Mouse (Mus musculus) thymus, postnatal 4 days (tissue): ENCODE results near the gene Abca7.
"Not testable (repeated sequence)": the region's sequence is repeated elsewhere in the genome, so short reads cannot be mapped to it uniquely, and the experiment has no call there.

Experiments
- DNase-seq: peaks from one replicate; pipeline ENCODE4 v3.0.0; 2021

Gene Abca7

GRCm38 (mm10) chr10:80024229-80025043 is 28.1 kb downstream of the Abca7 start:
- peak; percentile 76 for DNase-seq

DNA sequence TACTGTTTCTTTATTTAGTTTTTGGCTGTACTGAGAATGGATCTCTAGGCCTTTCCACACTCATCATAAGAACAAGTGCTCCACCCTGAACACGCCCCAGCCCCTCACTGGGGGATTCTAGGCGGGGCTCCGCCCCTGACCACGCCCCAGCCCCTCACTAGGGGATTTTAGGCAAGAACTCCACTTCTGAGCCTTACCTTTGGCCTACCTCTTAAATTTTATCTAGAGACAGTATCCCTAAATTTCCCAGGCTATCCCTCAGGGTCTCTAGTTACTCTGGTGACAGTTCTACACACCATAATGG is 28.7 kb downstream of the Abca7 start:
- peak; percentile 63 for DNase-seq

- no peak for DNase-seq
These were observed 29.2 kb downstream of the Abca7 start for GRCm38 (mm10) chr10:80025463-80025862.

GRCm38 (mm10) chr10:80025889-80026288 is 29.6 kb downstream of the Abca7 start:
- DNase-seq, result peak; percentile 79

- DNase-seq, result no peak
These were observed 31.6 kb downstream of the Abca7 start for GRCm38 (mm10) chr10:80027681-80028520.

GRCm38 (mm10) chr10:80028521-80028846 is 32.2 kb downstream of the Abca7 start:
- DNase-seq, result no peak

GRCm38 (mm10) chr10:80030191-80030590 is 33.9 kb downstream of the Abca7 start:
- DNase-seq, result no peak

DNA sequence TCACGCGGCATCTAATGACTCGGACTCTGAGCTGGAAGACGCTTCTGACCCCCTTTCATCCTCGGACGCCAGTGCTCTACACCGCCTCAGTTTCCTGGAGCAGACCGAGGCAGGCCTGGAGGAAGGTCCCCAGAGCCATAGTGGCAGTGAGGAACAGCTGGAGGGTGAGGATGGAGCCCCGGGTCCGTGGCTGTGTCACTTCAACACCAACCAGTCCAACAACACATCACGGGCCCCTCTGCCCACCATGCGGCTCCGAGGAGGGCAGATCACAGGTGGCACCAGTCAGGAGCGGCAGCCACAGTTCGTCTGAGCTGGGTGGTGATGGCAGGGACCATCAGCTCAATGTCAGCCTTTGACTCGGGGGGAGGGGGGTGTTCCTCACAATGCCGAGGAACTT is 34.4 kb downstream of the Abca7 start:
- DNase-seq, result no peak

DNA sequence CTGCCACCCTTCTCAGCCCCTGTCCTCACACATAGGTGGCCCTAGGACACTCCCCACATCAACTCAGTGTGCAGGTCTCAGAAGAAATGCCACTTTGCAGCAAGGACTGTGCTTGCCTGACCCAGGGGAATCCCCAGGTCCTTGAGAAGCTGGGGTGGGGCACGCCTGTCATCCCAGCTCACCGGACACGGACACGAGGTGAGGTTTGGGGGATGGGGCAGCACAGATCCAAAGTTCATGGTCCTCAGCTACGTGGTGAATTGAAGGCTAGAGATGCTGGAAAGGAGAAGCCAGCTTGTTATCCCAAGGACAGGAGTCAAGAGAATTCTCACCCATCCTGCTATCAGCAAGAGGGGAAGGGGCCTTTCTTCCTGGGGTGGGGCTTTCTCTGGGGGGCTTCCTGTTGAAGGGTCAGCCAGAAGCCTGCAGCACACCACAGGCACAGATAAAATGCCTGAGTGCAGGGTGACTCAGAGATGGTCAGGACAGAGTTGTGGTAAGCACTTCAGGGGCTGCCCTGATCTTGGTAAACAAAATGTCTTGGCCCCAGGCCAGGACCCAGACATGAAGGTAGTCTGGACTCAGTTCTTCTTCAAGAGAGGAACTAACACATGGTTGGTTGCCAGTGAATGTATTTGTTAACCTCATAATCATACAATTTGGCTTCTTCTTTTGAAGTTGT is 36.6 kb downstream of the Abca7 start:
- no peak for DNase-seq

- DNase-seq, result peak; percentile 38
These were observed 37.5 kb downstream of the Abca7 start for GRCm38 (mm10) chr10:80033511-80034391.

- DNase-seq, result peak; percentile 8
These were observed 38.9 kb downstream of the Abca7 start for GRCm38 (mm10) chr10:80035148-80035547.

DNA sequence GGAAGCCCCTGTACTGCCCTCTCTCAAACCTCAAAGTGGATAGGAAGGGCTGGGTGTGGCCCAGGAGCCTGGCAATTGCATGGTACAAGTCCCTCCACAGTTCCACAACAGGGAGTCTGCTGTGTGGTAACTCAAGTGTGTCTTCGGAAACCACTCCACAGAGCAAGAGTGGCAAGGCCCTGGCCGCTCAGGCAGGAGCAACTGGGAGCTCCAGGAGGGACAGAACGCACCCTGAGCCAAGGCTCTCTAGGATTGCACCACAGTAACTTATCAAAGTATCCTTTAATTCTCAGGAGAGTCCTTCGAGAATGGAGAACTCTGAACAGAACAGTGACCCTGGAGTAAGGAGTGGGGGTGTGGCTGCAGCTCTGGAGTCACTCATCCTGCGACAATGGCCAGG is 39.4 kb downstream of the Abca7 start:
- no peak for DNase-seq

DNA sequence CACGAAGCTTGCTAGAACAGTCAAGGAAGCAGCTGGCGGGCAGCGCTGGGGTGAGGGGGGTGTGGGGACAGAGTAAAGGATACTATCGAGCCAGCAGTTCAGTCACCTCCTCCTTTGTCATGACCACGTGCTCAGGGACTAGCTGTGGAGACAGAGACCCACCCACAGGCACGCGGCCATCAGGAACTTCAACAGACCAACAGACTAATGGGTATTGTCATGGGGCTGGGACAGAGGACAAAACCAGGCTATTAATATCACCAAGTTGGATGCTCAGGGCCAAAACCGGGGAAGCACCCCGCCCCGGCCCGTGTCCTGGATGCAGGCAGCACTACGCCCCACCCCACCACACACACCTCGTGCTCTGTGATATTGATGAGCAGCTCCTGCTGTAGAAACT is 40.5 kb downstream of the Abca7 start:
- DNase-seq, result no peak

DNA sequence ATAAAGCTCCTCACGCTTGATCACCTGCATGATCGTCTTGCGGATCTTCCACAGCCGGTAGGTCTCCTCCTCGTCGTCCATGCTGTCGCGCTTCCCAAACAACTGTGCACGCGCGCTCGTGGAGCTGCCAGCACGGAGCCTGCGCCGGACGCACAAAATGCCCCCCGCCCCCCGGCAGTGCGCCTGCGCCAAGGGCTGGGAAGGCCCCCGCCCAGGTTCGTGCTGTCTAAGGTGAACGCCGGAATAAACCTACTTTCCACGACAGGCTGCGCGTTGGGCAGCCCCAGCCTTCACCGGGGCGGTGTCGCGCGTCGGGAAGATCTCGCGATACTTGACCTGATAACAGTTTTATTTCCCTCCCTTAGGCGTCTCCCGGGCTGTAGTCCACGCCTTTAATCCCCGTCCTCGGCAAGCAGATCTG is 43.3 kb downstream of the Abca7 start, which contains the start of gene Polr2e:
TSS of gene Polr2e (minus strand) at position 237 of the 421 bp plus-strand sequence.
- peak; percentile 95 for DNase-seq

DNA sequence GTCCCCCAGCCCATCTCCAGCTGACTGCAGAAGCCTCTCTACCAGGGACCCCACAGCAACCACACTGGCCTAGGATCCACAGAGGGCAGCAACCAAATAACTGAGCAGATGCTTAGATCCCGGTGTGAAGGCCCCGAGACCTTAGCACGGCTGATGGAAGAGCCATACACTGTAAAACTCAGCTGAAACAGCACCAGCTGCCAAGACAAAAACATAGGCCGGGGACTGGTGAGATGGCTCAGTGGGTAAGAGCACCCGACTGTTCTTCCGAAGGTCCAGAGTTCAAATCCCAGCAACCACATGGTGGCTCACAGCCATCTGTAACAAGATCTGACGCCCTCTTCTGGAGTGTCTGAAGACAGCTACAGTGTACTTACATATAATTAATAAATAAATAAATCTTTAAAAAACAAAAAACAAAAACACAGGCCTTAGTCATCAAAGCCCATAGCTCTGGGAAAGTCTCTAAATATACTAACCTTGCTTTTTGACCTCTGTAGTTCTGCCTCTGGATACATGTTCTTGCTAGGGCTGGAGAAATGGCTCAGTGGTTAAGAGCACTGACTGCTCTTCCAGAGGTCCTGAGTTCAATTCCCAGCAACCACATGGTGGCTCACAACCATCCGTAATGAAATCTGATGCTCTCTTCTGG is 45.2 kb downstream of the Abca7 start:
- DNase-seq, result not testable (repeated sequence)

DNA sequence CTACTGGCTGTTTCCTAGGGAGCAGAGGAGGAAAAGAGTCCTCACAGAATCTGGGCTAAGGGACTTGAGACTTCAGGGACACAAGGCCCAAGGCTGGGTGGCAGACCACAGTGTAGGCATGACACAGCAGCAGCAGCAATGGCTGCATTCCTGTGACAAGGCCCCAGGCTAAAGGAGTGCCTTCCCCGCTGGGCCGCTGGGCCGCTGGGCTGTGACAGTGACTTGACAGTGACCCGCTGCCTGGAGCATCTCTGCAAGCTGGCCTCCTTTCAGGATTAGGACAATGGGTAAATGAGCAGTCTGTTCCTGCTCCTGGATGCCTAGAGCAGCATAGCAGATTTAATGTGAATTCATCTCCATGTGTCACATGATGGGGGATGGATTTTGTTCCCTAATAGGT is 47.8 kb downstream of the Abca7 start:
- no peak for DNase-seq

DNA sequence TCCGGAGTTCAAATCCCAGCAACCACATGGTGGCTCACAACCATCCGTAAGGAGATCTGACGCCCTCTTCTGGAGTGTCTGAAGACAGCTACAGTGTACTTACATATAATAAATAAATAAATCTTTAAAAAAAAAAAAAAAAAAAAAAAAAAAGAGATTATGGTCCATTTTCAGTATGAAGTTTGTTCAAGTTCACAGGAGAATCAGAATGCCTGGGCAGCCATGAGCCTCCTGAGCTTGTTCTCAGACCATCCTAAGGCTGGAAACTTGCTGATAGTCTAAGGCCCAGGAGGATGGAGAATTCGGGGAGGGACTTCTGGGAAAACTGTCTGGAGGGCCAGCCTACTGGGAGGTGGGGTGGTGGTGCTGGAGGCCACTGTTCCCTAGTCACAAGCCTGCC is 49.1 kb downstream of the Abca7 start:
- DNase-seq, result not testable (repeated sequence)

- no peak for DNase-seq
These were observed 49.5 kb downstream of the Abca7 start for GRCm38 (mm10) chr10:80045766-80046165.

GRCm38 (mm10) chr10:80047041-80047565 is 50.8 kb downstream of the Abca7 start, which contains the start of gene Gpx4:
Gpx4 (plus strand) TSS chr10:80047166.
- no peak for DNase-seq

DNA sequence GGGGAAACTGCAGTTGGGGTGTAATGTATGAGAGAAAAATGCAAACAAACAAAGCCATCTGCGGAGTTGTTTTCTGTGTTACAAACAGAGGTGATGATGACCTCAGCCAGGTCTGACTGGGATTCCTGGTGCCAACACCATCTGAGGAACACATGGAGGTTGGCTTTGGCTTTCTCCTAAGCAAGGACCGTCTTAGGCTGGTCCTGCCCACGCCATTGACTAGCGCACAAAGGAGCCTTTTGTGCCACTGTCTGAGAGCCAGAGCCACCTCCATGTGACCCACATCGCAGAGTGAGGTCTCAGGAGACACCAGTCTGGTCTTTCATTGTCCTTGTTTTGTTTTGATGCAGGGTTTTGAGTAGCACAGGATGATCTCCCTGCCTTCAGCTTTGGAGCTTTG is 52.1 kb downstream of the Abca7 start:
- no peak for DNase-seq

GRCm38 (mm10) chr10:80048834-80049233 is 52.5 kb downstream of the Abca7 start:
- no peak for DNase-seq

GRCm38 (mm10) chr10:80050244-80050643 is 54.0 kb downstream of the Abca7 start:
- DNase-seq, result no peak
